Mouse (Mus musculus) midbrain, embryonic 15.5 days (tissue): Measurements from ENCODE around the gene Polm. TPM values are rescaled to one million over a fixed set of nuclear protein-coding genes. Genes with fewer than 3 reads are reported as not detected.

Source experiments
- ATAC-seq: fragments of 200-750 bp; cut with Nextera tagmentation; replicated peaks from 2 replicates; pipeline ENCODE4 v1.8.0; 2017; ENCODE audit warnings: moderate TSS enrichment
- H3K27ac ChIP-seq: fragments of 300-500 bp; sonication (generic); 2 replicates; pipeline ENCODE4 v1.5.1; 2015; ENCODE audit warnings: mild to moderate bottlenecking, inconsistent platforms
- H3K27me3 ChIP-seq: fragments of 300-500 bp; sonication (generic); replicated peaks from 2 replicates; pipeline ENCODE4 v1.6.1; 2015; ENCODE audit warnings: inconsistent platforms
- H3K36me3 ChIP-seq: fragments of 300-500 bp; sonication (generic); replicated peaks from 2 replicates; pipeline ENCODE4 v1.6.1; 2015; ENCODE audit warnings: inconsistent platforms
- H3K4me1 ChIP-seq: fragments of 300-500 bp; sonication (generic); 2 replicates; pipeline ENCODE4 v1.6.1; 2015; ENCODE audit warnings: inconsistent platforms
- H3K4me2 ChIP-seq: fragments of 300-500 bp; sonication (generic); 2 replicates; pipeline ENCODE4 v1.6.1; 2015; ENCODE audit warnings: inconsistent platforms, mild to moderate bottlenecking, moderate library complexity
- H3K4me3 ChIP-seq: fragments of 300-500 bp; sonication (generic); 2 replicates; pipeline ENCODE4 v1.5.1; 2015; ENCODE audit warnings: mild to moderate bottlenecking, inconsistent platforms
- H3K9ac ChIP-seq: fragments of 300-500 bp; sonication (generic); 2 replicates; pipeline ENCODE4 v1.6.1; 2015; ENCODE audit warnings: mild to moderate bottlenecking, inconsistent platforms
- H3K9me3 ChIP-seq: fragments of 300-500 bp; sonication (generic); 2 replicates; pipeline ENCODE4 v1.6.1; 2016; ENCODE audit warnings: inconsistent platforms
- WGBS: fragments of 180-500 bp; shearing (Covaris S2); methylation state at CpG from one replicate; pipeline ENCODE4 v1.1.7; 2015; ENCODE audit warnings: mixed read lengths; 5-methylcytosine and 5-hydroxymethylcytosine counted together
- polyA plus RNA-seq: library from polyadenylated mRNA; unstranded; fragments of >200 nt; fragmentation: Nextera tagmentation; extraction: Ambion mirVana; gene quantifications from 2 replicates; pipeline ENCODE4 v1.2.1, GENCODE M21; 2015

Gene Polm
- polyA plus RNA-seq, result 8.4 and 8.8 TPM in 2 replicates

DNA sequence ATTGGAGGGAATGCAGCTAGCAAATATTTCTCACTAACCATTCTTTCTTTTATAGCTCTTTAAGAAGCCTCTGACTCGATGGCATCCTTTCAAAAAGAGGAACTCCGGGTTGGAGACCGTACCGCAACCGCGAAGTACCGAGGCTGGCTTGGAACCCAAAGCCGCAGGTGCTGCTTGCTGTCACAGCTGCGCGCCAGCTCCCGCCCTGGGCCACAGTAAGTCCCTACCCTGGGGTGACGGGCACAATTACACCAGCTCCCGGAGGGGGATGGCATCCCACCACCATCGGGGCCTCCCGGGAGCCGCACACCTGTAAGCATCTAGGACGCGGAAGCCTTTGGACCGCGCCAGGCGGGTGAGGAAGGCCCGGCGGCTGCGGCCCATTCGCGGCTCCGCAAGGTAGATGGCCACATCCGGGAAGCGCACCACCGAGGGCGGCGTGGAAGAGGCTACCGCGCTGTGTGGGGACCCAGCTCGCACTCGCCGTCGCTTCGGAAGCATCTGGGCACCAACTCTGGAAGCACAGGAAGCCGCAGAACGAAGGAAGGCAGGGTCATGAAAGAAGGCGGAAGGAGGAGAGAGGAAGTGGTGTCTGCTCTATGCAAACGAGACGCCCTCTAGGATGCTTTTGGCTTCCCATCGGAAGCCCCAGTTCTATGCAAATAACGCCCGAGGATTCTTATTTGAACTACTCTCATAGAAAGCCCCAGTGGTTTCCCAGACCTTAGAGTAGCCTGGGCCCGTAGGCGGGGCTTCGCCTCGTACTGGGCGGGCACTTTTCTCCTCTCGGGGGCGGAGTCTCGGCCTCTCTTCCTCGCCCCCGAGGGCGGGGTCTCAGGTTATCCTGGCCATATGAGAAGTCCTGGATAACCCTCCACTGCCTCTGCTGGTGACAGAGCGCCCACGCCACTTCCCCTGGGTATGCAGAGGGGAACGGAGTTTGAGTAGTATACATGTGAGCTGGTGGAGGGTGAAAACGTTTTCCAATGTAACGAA, at the start of gene Polm:
Polm (minus strand) TSS at position 766 of the 996 bp plus-strand sequence.
- peak within 1 kb of the TSS; percentile 69 for H3K9ac ChIP-seq
- H3K9me3 ChIP-seq, result no peaks in the 10 kb centered on the region
- H3K36me3 ChIP-seq, result no peaks in the 10 kb centered on the region
- peak within 1 kb of the TSS; percentile 78 for H3K27ac ChIP-seq
- under 1% methylated on average over 63 of the region's 63 CpGs for WGBS
- H3K4me1 ChIP-seq, result peaks cover 17% of the 10 kb centered on the region; the same call in 1 of the 2 replicates
- peak within 1 kb of the TSS; percentile 85 for H3K4me2 ChIP-seq
- no peaks in the 10 kb centered on the region for H3K27me3 ChIP-seq
- peak within 1 kb of the TSS; percentile 66 for H3K4me3 ChIP-seq
- peak; percentile 96 for ATAC-seq

DNA sequence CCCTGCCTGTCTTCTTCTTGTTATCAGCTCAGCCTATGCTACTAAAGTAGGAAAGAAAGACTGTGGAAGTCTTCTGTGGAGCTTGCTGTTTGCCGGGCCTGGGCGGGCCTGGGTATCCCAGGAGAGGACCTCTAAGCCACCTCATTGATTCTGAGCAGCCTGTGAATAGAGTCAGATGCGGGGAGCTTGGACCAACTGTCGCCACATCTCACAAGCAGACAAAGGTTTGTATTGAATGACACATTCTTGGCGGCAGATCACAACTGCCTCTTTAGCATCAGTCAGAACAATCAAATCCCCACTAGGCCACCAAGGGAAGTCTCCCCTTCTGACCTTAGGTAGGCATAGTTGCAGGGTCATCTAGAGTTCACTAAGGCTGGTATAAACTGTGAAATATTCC, 49.4 kb upstream of the Polm start:
- ATAC-seq, result no peak
- no peak overlapping the region for H3K9ac ChIP-seq
- 21% methylated on average over 5 of the region's 5 CpGs for WGBS
- no peaks in the 10 kb centered on the region for H3K36me3 ChIP-seq
- no peaks in the 10 kb centered on the region for H3K27me3 ChIP-seq
- H3K27ac ChIP-seq, result no peak overlapping the region
- no peak overlapping the region for H3K4me3 ChIP-seq
- H3K4me2 ChIP-seq, result no peak overlapping the region
- peaks cover 7% of the 10 kb centered on the region for H3K4me1 ChIP-seq
- no peaks in the 10 kb centered on the region for H3K9me3 ChIP-seq

DNA sequence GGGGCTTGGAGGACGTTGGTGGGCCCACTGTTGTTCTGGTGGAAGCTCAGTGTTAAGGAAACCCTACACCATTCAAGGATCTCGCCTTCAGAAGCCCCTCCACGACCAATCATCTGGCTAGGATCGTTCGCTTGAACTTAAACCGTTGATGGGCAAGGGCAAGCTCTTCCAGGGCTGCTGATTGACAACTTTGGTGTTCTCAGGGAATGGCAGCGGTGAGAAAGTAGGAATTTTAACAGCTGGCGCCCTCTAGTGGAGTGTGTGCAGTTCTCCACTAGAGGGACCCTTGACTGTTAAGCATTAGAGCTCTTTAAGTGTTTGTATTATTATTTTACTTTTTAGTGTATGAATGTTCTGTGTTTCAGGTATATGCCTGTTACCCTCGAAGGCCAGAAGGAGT, 48.4 kb upstream of the Polm start:
- no peaks in the 10 kb centered on the region for H3K9me3 ChIP-seq
- no peaks in the 10 kb centered on the region for H3K27me3 ChIP-seq
- 0 out of 2 replicates have a peak, but pooled peaks have one; percentile 33 for ATAC-seq
- no peak overlapping the region for H3K9ac ChIP-seq
- no peak overlapping the region for H3K4me3 ChIP-seq
- WGBS, result 18% methylated on average over 9 of the region's 9 CpGs
- H3K4me2 ChIP-seq, result no peak overlapping the region
- H3K36me3 ChIP-seq, result no peaks in the 10 kb centered on the region
- no peak overlapping the region for H3K27ac ChIP-seq
- peaks cover 7% of the 10 kb centered on the region for H3K4me1 ChIP-seq

DNA sequence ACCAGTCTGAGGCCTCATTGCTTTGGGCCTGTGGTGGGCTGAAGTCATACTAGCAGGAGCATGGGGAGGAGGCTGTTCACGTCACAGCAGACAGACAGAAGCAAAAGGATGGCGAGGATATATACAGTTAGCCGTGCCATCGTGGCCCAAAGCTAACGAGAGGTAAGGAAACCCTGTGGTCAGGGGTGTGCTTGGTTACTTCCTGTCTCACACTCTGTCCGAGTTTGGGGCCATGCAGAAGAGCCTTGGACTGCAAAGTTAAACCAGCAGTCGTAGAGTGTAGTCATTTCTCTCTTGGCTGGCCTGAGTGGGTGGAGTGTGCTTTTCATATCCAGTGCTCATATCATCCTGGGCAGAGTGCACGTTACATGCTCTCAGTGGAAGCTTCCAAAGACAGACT, 44.7 kb upstream of the Polm start:
- Histone ChIP-seq H3K36me3 (no peaks in the 10 kb centered on the region), H3K4me2 (no peak overlapping the region), H3K9me3 (no peaks in the 10 kb centered on the region), H3K27me3 (no peaks in the 10 kb centered on the region), H3K9ac (no peak overlapping the region), H3K4me1 (peaks cover 18% of the 10 kb centered on the region), H3K4me3 (no peak overlapping the region), H3K27ac (no peak overlapping the region)
- no peak for ATAC-seq
- WGBS, result 83% methylated on average over 8 of the region's 8 CpGs

DNA sequence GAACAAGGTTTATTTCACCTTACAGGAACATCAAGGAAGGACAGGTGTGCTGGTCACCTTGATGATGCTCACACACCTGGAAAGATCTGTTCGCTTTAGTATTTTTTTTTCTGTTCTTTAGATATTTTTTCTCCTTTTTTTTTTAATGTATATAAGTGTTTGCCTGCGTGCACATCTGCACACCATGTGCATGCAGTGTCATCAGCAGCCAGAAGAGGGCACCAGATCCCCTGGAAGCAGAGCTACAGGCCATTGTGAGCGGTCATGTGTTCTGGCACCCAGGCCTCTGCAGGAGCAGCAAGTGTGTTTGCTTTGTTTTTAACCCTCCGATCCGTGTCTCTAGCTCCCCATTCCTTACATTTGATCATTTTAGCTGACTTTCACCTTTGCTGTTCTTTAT, 42.1 kb upstream of the Polm start:
- Histone ChIP-seq H3K4me2 (no peak overlapping the region), H3K4me3 (no peak overlapping the region), H3K36me3 (no peaks in the 10 kb centered on the region), H3K9ac (no peak overlapping the region), H3K27me3 (no peaks in the 10 kb centered on the region), H3K27ac (no peak overlapping the region), H3K4me1 (peaks cover 29% of the 10 kb centered on the region), H3K9me3 (no peaks in the 10 kb centered on the region)
- ATAC-seq, result no peak
- WGBS, result 51% methylated on average over 5 of the region's 5 CpGs

DNA sequence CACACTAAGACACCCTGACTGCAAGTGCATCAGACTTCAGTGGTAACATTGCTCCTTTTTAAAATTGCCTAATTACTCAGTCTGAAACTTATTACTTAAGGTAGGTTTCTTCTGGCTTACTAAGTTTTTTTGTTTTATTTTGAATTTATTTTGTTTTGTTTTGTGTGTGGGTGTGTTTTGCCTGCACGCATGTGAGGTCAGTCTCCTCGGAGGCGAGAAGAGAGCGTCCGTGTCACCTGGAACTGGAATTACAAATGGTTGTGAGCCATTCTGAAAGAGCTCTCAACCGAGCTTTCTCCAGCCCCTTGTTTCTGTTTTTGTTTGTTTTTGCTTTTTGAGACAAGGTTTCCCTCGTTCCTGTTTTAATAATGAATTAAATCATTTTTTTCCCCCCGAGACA, 40.8 kb upstream of the Polm start:
- Histone ChIP-seq H3K36me3 (no peaks in the 10 kb centered on the region), H3K27me3 (no peaks in the 10 kb centered on the region), H3K9me3 (no peaks in the 10 kb centered on the region), H3K4me3 (peak overlapping the region; percentile 79), H3K4me1 (peaks cover 29% of the 10 kb centered on the region), H3K9ac (peak overlapping the region; percentile 50), H3K27ac (peak overlapping the region; percentile 89), H3K4me2 (peak overlapping the region; percentile 61)
- whole genome bisulfite sequencing, result 43% methylated on average over 8 of the region's 8 CpGs
- ATAC-seq, result no peak

DNA sequence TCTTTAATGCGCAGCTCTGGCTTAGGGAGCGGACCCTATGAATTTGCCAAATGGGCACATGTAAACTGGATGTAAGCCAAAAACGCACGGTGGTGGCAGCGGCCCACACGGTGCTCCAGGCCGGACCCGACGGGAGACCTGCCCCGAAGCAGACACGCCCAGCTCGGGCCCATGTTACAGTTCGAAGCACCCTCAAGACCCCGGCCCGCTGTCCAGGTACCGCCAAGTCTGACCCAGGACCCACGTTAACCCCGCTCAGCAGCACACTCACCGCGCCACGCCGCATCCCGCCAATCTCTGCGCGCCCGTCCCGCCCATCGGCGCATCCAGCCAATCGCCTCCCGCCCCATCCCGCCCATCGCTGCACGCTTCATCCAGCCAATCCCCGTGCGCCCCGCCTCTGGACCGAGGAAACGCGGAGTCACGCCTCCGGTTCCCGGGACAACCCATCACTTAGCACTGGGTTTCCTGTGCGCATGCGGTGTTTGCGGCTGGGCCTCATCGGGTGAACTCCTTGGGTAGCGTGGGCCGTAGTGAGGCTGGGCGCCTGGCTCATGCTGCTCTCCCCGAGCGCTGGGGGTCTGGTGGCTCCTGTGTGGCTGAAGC, 40.2 kb upstream of the Polm start, which contains the start of gene Pold2:
Pold2 (minus strand) TSS at position 372 of the 606 bp plus-strand sequence.
- ATAC-seq, result peak; percentile 99
- Histone ChIP-seq H3K4me3 (peak within 1 kb of the TSS; percentile 79), H3K4me1 (peaks cover 29% of the 10 kb centered on the region), H3K9ac (peak within 1 kb of the TSS; percentile 62), H3K9me3 (no peaks in the 10 kb centered on the region), H3K36me3 (no peaks in the 10 kb centered on the region), H3K27me3 (no peaks in the 10 kb centered on the region), H3K4me2 (peak within 1 kb of the TSS; percentile 61), H3K27ac (peak within 1 kb of the TSS; percentile 89)
- WGBS, result under 1% methylated on average over 52 of the region's 52 CpGs

DNA sequence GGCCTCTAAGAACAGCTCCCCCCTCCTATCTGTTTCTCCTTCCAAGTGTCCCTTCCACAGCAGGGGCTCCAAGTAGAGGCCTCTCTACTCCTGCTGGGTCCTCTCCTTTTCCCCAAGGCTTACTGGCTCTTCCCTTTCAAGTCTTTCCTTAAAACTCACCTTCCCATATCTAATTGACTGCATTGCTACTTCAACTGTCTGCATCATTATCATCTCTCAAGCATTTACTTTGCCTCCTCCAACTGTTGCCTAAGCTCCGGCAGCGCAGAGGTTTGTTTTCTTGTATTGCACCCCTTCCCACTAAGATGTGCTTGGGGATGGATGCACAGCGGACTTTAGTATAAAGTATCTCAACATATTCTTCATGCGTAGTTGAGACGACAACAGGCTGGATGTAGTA, 39.6 kb upstream of the Polm start:
- H3K4me2 ChIP-seq, result peak overlapping the region; percentile 61
- H3K9ac ChIP-seq, result peak overlapping the region; percentile 62
- peaks cover 29% of the 10 kb centered on the region for H3K4me1 ChIP-seq
- H3K36me3 ChIP-seq, result peaks cover 5% of the 10 kb centered on the region; the same call in 1 of the 2 replicates
- H3K27ac ChIP-seq, result no peak overlapping the region
- H3K4me3 ChIP-seq, result peak overlapping the region; percentile 79
- WGBS, result 2% methylated on average over 5 of the region's 5 CpGs
- no peaks in the 10 kb centered on the region for H3K9me3 ChIP-seq
- H3K27me3 ChIP-seq, result no peaks in the 10 kb centered on the region
- no peak for ATAC-seq

DNA sequence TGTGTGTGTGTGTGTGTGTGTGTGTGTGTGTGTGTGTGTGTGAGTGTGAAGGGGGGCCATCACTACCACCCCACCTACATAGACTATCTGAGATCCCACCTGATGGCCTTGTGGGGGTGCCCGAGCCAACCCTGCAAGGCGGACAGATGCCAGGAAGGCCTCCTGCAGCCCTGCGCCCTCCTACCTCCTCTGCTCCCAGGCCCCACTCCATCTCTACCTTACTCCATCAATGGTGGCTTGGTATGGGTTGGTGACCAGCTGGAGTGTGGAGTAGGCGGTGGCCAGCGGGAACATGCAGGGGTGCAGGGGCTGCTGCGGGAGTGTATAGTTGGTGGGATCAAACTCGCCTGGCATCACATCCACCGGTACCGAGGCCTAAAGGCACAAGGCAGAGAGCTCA, 35.4 kb upstream of the Polm start:
- no peak for ATAC-seq
- Histone ChIP-seq H3K4me1 (peaks cover 19% of the 10 kb centered on the region), H3K36me3 (peaks cover 9% of the 10 kb centered on the region), H3K27ac (no peak overlapping the region), H3K4me2 (no peak overlapping the region), H3K4me3 (no peak overlapping the region), H3K27me3 (no peaks in the 10 kb centered on the region), H3K9me3 (no peaks in the 10 kb centered on the region), H3K9ac (no peak overlapping the region)
- WGBS, result 93% methylated on average over 9 of the region's 9 CpGs

DNA sequence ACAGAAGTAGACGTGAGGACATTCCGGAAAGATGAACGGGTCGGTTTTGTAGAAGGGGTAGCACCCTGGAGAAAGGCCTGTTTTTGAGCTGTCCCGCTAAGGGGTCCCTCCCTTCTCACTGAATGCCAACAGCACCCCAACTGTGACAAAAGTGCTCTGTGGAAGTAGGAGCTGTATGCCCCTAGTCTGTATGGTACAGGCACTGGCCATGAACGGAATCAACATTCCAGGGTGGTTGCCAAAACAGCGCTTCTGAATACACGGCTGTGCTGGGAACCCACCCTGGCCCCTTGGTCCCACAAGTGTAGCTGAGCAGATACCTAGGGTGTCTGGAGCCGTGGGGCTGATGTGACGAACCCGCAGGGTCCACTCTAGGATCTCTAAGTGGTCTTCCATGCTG, 34.9 kb upstream of the Polm start:
- H3K36me3 ChIP-seq, result peaks cover 9% of the 10 kb centered on the region
- H3K27me3 ChIP-seq, result no peaks in the 10 kb centered on the region
- no peak overlapping the region for H3K9ac ChIP-seq
- H3K4me2 ChIP-seq, result no peak overlapping the region
- no peak overlapping the region for H3K4me3 ChIP-seq
- no peaks in the 10 kb centered on the region for H3K9me3 ChIP-seq
- H3K27ac ChIP-seq, result no peak overlapping the region
- peaks cover 19% of the 10 kb centered on the region for H3K4me1 ChIP-seq
- WGBS, result 96% methylated on average over 11 of the region's 11 CpGs
- ATAC-seq, result no peak

DNA sequence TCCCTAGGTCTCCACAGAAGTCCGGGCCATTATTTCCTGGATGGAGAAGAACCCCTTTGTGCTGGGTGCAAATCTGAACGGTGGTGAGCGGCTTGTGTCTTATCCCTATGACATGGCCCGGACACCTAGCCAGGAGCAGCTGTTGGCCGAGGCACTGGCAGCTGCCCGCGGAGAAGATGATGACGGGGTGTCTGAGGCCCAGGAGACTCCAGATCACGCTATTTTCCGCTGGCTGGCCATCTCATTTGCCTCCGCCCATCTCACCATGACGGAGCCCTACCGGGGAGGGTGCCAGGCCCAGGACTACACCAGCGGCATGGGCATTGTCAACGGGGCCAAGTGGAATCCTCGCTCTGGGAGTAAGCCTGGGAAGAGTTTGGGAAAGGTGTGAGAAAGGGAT, 32.3 kb upstream of the Polm start:
- Histone ChIP-seq H3K27me3 (no peaks in the 10 kb centered on the region), H3K4me2 (no peak overlapping the region), H3K4me3 (no peak overlapping the region), H3K36me3 (peaks cover 9% of the 10 kb centered on the region), H3K9me3 (no peaks in the 10 kb centered on the region), H3K4me1 (no peaks in the 10 kb centered on the region), H3K9ac (no peak overlapping the region), H3K27ac (no peak overlapping the region)
- no peak for ATAC-seq
- 86% methylated on average over 16 of the region's 16 CpGs for WGBS

DNA sequence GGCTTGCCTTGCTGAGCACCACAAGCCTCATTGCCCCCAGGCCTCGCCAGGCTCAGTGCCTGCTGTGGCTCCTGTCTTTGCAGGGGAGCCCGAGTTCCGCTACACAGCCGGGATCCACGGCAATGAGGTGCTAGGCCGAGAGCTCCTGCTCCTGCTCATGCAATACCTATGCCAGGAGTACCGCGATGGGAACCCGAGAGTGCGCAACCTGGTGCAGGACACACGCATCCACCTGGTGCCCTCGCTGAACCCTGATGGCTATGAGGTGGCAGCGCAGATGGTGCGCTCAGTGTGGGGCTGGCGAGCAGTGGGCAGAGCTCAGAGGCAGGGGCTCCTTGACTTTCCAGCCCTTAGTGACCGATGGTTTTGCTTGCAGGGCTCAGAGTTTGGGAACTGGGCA, 31.5 kb upstream of the Polm start:
- ATAC-seq, result no peak

More for the DNA sequence above, 31.5 kb upstream of the Polm start:
- no peak overlapping the region for H3K27ac ChIP-seq
- H3K27me3 ChIP-seq, result no peaks in the 10 kb centered on the region
- WGBS, result 91% methylated on average over 16 of the region's 16 CpGs
- H3K36me3 ChIP-seq, result peaks cover 9% of the 10 kb centered on the region
- no peaks in the 10 kb centered on the region for H3K9me3 ChIP-seq
- no peak overlapping the region for H3K4me2 ChIP-seq
- H3K9ac ChIP-seq, result no peak overlapping the region
- no peak overlapping the region for H3K4me3 ChIP-seq
- no peaks in the 10 kb centered on the region for H3K4me1 ChIP-seq
